Mouse (Mus musculus): ENCODE results near the gene Oca2. TPM values are rescaled to one million over a fixed set of nuclear protein-coding genes. Genes with fewer than 3 reads are reported as not detected.

The Oca2 gene
- not detected for total RNA-seq (2021)
- long read RNA-seq, experiment 1, result 0 reads
- long read RNA-seq, experiment 2, result 0 reads

DNA sequence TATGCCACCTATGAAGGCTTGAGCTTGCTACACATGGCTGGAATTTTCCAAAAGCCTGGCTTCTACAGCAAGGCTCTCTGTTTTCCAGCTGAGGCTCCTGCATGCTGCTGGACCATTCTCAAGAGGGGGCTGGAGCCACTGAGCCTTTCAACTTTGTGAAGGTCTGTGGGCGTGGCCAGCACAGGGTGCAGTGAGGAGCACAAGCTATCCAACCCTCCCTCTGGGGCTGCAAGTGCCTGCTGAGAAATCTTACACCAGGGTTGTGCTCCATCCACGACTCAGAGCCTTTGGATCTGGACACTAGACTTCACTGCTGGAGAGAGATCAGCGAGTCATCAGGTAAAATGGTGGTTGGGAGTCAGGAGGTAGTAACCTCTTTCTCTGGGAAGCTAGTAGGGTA is at the start of gene Oca2:
Gene Oca2, plus strand, starts transcription at position 218 of the 400 bp plus-strand sequence.
- intact Hi-C loops (cut with DNase I), result no loop called here
- no peak for DNase-seq

DNA sequence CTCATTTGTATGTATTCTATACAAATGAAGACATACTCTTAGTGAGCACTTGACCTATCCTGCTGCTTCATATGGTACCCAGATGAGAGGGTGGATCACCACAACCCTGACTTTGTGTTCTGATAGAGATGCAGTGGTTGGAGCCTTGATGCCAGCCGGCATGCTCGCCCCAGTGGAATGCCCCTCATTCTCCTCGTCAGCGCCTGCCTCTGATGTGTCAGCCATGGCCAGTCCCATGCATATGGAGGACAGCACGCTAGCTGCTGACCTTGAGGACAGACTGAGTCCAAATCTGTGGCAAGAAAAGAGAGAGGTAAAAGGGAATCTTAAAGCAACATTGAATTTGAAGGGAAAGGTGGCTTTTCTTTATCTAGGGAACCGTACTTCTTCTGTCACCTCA is 48.5 kb upstream of the Oca2 start:
- intact Hi-C loops (cut with DNase I), result no loop called here
- no peak for DNase-seq

DNA sequence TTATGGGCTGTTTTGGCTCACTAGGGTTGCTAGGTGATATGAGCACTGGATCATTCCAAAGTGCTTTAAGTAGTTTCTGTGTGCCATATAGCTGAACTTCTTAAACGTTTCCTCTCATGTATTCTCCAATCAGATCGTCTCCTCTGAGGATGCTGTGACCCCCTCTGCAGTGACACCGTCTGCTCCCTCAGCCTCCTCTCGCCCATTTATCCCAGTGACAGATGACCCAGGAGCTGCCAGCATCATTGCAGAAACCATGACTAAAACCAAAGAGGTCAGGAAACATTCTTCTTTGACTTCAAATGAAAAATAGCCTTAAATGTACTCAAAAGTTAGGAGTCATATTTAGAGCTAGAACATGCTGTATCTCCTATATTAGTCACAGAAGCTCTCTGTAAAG is 47.9 kb upstream of the Oca2 start:
- intact Hi-C loops (cut with DNase I), result no loop called here
- no peak for DNase-seq

DNA sequence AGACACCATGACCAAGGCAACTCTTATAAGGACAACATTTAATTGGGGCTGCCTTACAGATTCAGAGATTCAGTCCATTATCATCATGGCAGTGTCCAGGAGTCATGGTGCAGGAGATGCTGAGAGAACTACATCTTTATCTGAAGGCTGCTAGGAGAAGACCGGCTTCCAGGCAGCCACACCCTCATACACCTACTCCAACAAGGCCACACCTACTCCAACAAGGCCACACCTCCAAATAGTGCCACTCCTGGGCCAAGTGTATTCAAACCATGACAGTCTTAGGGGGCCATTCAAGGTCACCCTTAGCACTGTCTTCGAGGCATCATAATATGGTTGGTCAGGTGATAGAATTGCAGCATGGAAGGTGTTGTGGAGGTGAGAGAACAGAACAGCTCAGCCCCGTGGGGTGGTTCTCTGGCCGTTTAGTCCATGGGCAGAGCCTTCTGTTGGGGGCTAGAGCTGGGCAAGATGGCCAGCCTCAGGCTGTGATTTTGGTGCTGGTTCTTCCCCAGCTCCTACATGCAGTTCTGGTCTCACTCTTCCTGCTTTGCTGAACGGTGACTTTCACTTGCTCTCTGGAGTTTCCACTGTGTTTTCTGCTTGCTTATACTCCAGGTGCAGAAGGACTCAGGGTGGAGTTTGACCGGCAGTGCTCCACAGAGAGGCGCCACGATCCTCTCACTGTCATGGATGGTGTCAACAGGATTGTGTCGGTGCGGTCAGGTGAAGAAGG is 37.9 kb upstream of the Oca2 start:
- intact Hi-C loops (cut with DNase I), result loop anchor here (5.0 kb wide), 1 partner anchor 69 kb away; no protein-coding TSS in a partner anchor
- DNase-seq, result no peak

DNA sequence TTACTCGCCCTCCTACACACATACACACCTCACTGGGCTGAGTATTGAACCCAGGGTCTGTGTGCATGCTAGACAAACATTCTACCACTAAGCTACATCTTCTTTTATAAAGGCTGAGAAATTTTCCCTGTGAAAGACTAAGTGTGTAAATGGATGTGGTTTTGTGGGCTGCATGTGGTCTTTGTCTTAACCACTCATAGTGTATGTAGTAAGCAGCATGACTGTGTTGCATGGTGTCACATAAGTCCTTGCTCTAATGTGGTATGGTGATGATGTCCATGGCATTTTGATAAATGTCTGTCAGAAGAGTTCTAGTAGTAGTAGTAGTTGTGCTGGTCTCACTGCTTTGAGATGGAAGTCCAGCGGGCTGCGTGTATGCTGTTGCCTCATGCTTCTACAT is 36.7 kb upstream of the Oca2 start:
- DNase-seq, result no peak
- intact Hi-C loops (cut with DNase I), result loop anchor here (5.0 kb wide), 1 partner anchor 71 kb away; no protein-coding TSS in a partner anchor

DNA sequence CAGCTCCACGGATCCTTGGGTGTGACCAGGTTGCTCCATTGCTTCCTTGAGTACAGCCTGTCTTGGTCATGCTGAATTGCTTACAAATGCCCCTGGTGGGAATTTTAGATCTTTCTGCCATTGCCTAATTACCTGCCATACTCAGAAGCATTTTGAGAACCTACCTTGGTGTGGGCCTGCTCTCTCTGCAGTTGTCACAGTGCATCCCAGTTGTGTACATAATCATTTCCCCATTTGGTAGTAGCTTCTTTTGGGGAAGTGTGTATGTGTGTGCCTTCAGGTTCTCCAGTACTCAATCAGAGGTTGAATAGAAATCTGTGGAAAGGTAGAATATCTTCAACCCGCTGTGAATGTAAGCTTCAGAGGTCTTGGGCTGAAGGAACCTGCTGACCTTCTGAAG is 36.3 kb upstream of the Oca2 start:
- intact Hi-C loops (cut with DNase I), result loop anchor here (5.0 kb wide), 1 partner anchor 71 kb away; no protein-coding TSS in a partner anchor
- no peak for DNase-seq

DNA sequence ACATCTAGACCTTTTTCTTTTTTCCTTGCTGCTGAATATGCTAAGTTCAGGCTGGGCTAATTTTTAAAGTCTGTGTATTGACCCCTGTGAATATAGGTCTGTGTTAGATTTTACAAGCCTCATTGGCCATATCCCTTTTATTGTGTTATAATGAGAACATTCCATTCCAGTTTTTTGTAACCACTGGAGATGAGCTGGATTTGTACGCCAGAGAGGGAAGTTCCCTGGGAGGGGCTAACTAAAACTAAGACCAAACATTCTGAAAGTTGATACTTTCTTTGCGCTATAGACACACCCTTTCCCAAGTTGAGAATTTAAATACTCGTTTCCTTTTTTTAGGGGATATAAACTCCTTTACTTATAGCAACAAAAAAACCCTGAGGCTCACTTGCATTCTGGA is 34.7 kb upstream of the Oca2 start:
- intact Hi-C loops (cut with DNase I), result loop anchor here (5.0 kb wide), 1 partner anchor 73 kb away; no protein-coding TSS in a partner anchor
- no peak for DNase-seq

DNA sequence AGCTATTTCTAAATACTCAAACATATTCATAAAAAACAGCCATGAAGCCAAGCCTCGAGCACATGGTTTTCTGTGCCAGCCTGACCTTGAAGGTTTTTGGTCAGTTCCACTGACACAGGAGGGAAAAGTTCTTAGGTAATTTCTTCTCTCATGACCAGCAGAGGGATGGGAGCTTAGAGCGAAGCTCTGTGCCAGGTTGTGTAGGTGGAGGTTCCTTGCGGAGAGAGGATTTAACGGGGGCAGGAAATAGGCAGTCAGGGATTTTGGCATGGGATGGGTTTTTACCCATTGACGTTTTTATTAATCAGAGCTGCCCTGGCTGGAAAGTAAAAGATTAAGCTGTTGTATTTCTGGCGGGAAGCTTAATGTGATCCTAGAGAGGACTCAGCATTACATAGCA is 18.7 kb upstream of the Oca2 start:
- DNase-seq, result no peak
- intact Hi-C loops (cut with DNase I), result no loop called here

DNA sequence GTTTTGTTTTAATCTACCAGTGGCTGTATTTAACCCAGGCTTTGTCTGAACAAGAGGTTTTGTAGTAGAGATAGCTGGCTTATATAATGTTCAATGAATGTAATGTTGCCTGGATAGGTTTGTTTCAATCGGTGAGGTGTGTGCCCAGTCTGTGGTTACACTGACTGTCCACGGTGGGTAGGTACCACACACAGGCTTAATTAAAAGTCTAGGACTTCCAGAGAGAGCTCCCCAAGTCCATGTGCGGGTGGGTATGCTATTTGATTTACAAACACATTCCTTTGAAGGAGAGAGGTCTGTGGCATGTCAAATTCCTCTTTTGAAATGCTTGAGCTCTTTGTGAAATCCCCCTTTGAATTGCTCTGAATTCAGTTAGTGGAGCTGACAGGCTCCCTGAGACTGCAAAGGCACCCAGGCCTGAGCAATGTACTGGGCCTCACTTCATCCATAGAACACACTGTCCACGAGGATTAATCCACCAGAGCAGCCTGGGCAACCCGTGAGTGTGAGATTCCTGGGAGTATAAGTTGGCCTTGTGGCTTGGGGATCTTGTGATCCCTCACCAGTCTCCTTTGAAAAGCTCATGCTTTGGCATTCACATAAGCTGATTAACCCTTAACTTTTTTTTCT is 3.7 kb upstream of the Oca2 start:
- intact Hi-C loops (cut with DNase I), result no loop called here
- no peak for DNase-seq

DNA sequence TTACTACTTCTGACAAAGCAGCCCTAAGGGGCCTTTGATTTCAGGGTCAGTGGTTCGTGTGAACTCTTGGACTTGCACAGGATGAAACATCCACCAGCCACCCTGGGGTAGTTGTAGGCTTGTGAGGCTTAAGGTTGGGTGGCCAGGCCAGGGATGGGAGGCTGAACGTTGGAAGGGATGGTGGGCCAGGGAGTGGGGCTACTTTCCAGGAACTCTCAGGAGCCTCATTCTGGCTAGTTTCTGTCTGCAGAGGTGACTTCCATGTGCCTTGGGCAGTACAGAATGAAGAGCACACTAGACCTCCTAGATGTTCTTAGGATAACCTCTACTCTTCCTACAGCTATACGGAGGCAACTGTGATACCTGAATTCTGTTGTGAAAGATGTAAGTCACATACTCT is 2.9 kb upstream of the Oca2 start:
- no peak for DNase-seq
- intact Hi-C loops (cut with DNase I), result no loop called here

DNA sequence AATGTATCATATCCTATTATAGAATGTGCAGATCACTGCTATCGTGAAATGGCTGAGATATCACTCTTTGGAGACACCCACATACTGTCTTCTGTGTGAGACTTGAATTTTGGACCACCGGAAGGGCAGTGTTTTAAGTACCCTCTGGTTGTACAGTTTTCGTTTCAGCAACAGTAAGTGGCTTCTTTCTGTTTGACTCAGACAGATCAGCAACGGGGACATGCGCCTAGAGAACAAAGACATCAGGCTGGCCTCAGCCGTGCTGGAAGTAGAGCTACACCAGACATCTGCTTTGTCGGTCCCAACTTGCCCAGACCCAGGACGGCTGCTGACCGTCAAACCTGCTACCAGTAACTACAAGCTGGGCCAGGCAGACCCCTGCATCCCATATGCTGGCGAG is 15.0 kb downstream of the Oca2 start:
- DNase-seq, result no peak
- intact Hi-C loops (cut with DNase I), result no loop called here

DNA sequence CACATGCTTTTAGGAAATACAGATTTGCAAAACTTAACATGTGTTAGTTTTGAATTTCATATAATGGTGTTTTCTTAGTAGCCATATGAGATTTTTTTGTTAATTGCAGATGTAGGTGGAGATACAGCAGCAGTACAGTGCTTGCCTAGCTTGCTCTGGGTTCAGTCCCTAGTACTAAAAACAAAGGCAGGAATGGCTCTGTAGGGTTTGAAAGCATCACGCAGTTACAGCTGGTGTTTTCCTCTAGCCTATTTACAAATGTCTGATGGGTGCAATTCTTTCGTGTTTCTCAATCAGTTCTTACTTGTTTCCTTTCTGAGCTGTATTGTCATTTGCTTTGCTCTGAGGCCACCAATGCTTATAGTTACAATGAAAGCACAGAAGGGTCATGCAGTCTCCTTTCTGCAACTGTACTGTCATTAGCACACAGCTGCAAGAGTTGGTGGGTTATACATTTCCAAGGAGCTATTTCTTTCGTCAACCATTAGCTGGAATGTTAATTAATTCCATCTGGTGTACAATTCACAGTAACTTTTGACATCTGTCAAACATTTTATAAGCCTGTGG is 18.4 kb downstream of the Oca2 start:
- intact Hi-C loops (cut with DNase I), result no loop called here
- no peak for DNase-seq

DNA sequence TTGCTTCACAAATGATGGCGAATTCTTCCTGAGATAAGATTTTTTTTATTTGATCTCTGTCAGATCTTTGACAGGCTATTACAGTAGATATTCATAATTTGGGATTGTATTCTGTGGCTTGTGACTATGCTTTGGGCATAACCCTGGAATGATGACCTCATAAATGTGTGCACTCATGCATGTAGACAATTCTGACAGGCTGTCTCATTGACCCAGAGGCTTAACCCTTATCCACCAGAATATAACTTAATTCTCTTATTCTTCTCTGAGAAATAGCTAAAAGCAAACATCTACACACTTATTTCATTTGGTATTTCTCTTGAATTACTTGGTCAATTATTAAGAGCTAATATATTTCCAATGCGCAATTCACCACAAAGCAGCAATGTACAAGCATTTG is 37.9 kb downstream of the Oca2 start:
- intact Hi-C loops (cut with DNase I), result no loop called here

DNA sequence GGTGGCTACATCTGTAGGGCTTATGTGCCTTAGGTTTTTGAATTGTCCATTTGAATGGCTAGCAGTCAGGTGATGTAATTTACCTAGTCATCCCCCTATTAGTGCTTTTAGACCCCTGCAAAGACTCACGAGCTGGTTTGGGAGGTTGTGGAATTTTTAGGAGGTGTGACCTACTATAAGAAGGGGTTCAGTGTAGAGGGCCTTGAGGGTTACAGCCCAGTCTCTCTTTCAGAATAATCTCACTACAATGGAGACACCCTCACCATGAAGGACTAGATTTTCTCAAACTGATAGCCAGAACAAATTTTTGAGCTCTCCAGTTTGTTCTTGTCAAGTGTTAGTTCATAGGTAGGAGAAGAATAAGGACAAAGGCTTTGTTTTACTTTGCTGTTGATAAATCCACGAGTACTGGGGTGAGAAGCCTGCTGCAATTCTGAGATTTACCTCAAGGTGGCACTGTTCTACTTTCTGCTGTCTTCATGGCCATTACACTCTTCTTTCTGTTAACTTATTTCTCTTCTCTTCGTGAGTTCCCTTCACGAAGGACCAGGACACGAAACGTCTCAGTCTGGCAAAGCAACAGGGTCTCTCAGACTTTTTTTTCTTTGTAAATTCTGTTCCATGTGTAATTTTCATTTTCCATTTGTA is 52.0 kb downstream of the Oca2 start:
- peak; percentile 36 to 69 for DNase-seq
- intact Hi-C loops (cut with DNase I), result loop anchor here (5.0 kb wide), 2 partner anchors 166 to 1181 kb away; no protein-coding TSS in a partner anchor

More for the DNA sequence above, 37.9 kb downstream of the Oca2 start:
- DNase-seq, result no peak

DNA sequence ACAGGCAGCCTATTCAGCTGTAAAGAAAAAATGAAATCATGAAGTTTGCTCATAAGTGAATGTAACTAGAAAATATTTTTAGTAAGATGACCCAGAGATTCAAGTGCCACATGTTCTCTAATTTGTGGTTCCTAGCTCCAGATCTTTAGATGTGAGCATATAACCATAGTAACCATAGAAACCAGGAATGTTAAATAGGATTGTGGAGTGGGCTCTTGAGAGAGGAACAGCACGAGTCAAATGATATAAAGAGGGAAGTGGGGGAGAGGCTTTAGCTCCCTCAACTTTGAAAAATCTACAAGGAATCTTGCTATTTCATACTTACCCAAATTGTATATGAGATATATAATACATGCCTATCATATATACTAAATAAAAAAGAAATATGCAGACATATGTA is 64.8 kb downstream of the Oca2 start:
- intact Hi-C loops (cut with DNase I), result loop anchor here (10.0 kb wide), 1 partner anchor 60 kb away; no protein-coding TSS in a partner anchor
- DNase-seq, result no peak

DNA sequence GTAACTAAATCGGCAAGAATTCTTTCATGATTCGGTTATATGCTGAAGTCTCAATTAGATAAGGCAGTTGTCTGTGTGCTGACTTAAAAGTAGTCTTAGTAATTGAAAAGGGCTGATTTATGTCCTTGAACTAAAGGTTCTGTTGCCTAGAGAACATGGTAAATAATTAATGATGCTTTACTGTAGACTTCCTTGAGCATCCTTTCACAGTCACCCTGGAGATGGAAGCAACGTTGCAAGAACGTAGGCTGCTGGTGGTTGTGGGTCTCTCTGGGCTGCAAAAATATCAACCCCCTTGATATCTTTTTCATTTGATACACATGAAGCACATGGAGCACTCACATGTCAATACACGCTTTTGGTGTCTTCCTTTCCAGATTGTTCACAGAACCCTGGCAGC is 74.8 kb downstream of the Oca2 start:
- intact Hi-C loops (cut with DNase I), result no loop called here
- DNase-seq, result no peak

DNA sequence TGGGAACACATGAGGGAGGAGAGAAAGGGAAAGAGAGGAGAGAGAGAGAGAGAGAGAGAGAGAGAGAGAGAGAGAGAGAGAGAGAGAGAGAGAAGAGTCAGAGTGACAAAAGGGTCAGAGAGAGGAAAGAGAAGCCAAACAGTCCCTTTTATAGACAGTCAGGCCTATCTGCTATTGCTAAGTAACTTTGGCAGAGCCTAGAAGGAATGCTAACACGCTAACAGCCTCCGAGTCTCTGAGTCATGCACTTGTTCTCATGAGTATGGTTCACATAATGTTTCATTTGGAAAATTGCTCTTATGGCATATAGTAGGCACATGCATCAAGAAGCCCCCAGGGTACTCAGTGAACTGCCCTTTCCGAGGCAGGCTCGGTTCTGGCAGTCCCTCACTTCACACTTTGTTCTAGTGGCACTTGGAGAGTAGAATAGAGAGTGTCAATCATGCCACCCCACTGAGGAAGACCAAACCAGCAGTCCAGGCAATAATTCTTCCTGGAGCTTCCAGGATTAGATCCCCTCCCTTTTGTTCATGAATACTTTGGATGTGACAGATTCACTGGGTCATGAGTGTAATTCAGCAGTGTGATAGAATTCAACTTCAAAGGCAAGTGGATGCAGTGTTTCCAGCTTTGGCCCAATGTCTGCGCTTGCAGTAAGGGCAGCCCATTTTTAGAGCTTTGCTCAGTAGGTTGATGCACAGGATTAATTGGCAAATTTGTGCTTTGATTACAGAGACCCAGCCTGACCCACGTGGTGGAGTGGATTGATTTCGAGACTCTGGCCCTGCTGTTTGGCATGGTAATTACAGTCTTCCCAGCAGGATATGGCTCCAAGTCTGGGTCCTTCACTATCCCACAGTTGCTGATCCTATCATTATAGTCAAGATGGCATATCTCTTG is 76.3 kb downstream of the Oca2 start:
- intact Hi-C loops (cut with DNase I), result no loop called here
- no peak for DNase-seq

DNA sequence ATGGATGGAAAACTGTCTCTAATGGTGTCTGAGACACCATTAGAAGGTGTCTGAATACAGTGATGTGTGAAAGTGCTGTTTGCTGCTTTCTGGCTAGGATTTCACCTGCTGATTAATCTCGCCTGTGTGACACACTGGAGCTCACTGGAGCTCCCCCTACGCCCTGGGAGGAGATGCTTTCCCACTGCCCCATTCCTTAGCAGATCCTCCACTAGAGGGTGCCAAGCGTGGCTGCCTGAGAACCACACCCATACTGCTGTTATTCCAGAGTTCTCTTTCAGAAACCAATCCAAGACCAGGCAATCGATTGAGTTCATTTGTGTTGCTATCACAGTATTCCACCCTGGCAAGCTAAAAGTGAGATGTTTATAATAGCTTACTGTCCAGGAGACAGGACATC is 88.2 kb downstream of the Oca2 start:
- DNase-seq, result peak in 1 of 2 experiments; percentile 5
- intact Hi-C loops (cut with DNase I), result no loop called here

DNA sequence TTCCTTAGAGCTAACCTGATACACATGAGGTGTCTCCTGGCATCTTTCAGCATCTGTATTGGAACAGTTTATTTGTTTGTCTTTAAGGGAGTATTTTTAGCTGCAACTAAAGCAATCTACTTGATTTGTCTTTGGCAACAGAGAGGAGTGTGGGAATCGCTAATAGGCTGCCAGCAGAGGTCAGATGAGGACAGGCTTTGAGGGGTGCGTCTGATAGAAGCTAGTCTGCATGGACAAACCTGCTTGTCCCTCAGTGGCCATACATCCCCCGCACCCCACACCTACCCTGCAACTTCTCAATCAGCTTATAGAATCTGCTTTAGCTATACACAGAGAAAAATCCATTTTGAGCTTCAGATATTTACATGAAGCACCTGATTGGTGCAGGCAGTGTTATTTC is 109.0 kb downstream of the Oca2 start:
- intact Hi-C loops (cut with DNase I), result loop anchor here (2.0 kb wide), 1 partner anchor 14 kb away; no protein-coding TSS in a partner anchor
- DNase-seq, result peak; percentile 7 to 44
